Mouse (Mus musculus) heart, embryonic 16.5 days (tissue): ENCODE results near the gene Pip5kl1. TPM values are rescaled to one million over a fixed set of nuclear protein-coding genes. Genes with fewer than 3 reads are reported as not detected.

Experiments used
- ATAC-seq: fragments of 200-750 bp; cut with Nextera tagmentation; replicated peaks from 2 replicates; pipeline ENCODE4 v1.8.0; 2017; ENCODE audit warnings: moderate number of reproducible peaks; ENCODE audit not compliant: insufficient read depth, low FRiP score; ENCODE audit errors: extremely low read depth
- H3K27ac ChIP-seq: fragments of 300-500 bp; sonication (generic); 2 replicates; pipeline ENCODE4 v1.5.1; 2014; ENCODE audit warnings: mild to moderate bottlenecking, low read length, control low read depth, moderate library complexity
- H3K27me3 ChIP-seq: fragments of 300-500 bp; sonication (generic); 2 replicates; pipeline ENCODE4 v1.6.1; 2014; ENCODE audit warnings: low read length, mixed read lengths; ENCODE audit not compliant: control insufficient read depth, insufficient read depth
- H3K36me3 ChIP-seq: fragments of 300-500 bp; sonication (generic); 2 replicates; pipeline ENCODE4 v1.6.1; 2014; ENCODE audit not compliant: control insufficient read depth, insufficient read depth
- H3K4me1 ChIP-seq: fragments of 300-500 bp; sonication (generic); 2 replicates; pipeline ENCODE4 v1.6.1; 2014; ENCODE audit warnings: low read length, mixed read lengths; ENCODE audit not compliant: control insufficient read depth, insufficient read depth
- H3K4me2 ChIP-seq: fragments of 300-500 bp; sonication (generic); 2 replicates; pipeline ENCODE4 v1.6.1; 2014; ENCODE audit warnings: low read depth, mild to moderate bottlenecking, control low read depth, low read length
- H3K4me3 ChIP-seq: fragments of 300-500 bp; sonication (generic); 2 replicates; pipeline ENCODE4 v1.5.1; 2014; ENCODE audit warnings: mild to moderate bottlenecking, control low read depth, low read length
- H3K9ac ChIP-seq: fragments of 300-500 bp; sonication (generic); 2 replicates; pipeline ENCODE4 v1.6.1; 2014; ENCODE audit warnings: low read length, control low read depth
- H3K9me3 ChIP-seq: fragments of 300-500 bp; sonication (generic); replicated peaks from 2 replicates; pipeline ENCODE4 v1.6.1; 2016; ENCODE audit warnings: low read length; ENCODE audit not compliant: control insufficient read depth
- WGBS: fragments of 180-500 bp; shearing (Covaris S2); extraction: QIAGEN DNeasy Blood & Tissue Kit; methylation state at CpG from one replicate; pipeline ENCODE4 v1.1.7; 2014; 5-methylcytosine and 5-hydroxymethylcytosine counted together
- polyA plus RNA-seq: library from polyadenylated mRNA; unstranded; fragments of >200 nt; fragmentation: Nextera tagmentation; extraction: Ambion mirVana; gene quantifications from 2 replicates; pipeline ENCODE4 v1.2.1, GENCODE M21; 2015

Gene Pip5kl1
- polyA plus RNA-seq, 1 experiment from 2014 or later: 0.16 TPM

DNA sequence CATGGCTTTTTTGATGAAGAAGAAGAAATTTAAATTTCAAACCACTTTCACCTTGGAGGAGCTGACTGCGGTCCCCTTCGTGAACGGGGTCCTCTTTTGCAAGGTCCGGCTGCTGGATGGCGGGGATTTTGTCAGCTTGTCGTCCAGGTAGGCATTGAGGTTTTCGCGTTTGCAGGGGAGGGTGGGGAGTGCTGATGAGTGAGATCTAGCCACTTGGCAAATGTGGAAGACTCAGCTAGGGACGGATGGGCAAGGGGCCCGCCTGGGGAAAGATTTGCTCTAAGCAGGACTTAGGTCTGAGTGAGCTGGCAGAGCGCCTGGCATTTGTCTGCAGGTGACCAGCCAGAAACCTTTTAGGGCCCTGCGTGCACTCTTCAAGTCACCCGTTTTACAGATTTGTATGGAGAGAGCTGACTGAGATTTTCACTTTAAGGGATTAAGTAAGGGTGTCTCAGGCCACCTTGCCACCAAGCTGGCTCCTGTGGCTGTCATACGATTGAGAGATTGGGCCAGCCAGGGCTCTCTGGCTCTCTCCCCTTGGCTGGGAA lies 38.4 kb upstream of the Pip5kl1 start:
- no peak for ATAC-seq
- H3K27ac ChIP-seq: peak overlapping the region; percentile 86
- H3K9ac ChIP-seq: peak overlapping the region; percentile 91
- H3K9me3 ChIP-seq: no peaks in the 10 kb centered on the region
- peak overlapping the region; percentile 86 for H3K4me3 ChIP-seq
- H3K36me3 ChIP-seq: no peaks in the 10 kb centered on the region
- H3K4me2 ChIP-seq: peak overlapping the region; percentile 87
- WGBS: 1% methylated on average over 14 of the region's 14 CpGs
- H3K4me1 ChIP-seq: peaks cover 46% of the 10 kb centered on the region
- H3K27me3 ChIP-seq: no peaks in the 10 kb centered on the region

DNA sequence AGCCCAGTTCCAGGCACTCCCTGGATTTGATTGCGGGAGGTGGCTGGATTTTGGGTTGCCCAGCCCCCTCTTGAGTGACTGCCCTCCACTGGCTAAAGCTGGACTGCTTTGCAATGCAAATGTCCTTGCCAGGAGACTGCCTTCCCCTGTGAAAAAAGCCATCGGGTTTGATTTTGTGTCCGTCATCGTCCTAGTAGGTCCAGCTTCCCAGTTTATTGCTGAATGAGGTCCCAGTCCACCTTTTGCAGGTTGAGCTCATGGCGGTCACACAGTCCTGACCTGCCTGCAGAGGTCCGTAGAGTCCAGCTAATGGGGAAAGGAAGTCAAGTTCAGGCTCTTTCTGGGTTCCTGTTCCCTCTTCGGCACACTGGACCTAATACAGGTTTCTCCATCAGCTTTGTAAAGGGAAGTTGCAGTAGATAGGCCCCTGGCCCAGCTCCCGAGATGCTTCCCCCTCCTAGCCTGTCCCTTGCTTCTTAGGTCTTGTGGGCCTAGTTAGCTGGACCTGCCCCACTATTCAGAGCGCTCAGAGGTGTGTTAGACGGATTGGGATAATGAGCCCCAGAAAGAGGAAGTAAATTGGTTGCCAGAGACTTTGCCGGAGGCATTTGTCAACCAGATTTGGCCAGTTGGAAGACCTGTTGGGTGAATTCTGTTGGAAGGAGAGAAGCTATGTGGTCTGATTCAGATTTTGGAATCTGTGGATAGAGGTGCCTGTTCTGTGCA lies 37.8 kb upstream of the Pip5kl1 start:
- Histone ChIP-seq H3K9me3 (no peaks in the 10 kb centered on the region), H3K4me2 (peak overlapping the region; percentile 87), H3K36me3 (no peaks in the 10 kb centered on the region), H3K9ac (peak overlapping the region; percentile 91), H3K27me3 (no peaks in the 10 kb centered on the region), H3K4me1 (peaks cover 50% of the 10 kb centered on the region), H3K4me3 (peak overlapping the region; percentile 86), H3K27ac (peak overlapping the region; percentile 86)
- 4% methylated on average over 11 of the region's 11 CpGs for WGBS
- no peak for ATAC-seq

DNA sequence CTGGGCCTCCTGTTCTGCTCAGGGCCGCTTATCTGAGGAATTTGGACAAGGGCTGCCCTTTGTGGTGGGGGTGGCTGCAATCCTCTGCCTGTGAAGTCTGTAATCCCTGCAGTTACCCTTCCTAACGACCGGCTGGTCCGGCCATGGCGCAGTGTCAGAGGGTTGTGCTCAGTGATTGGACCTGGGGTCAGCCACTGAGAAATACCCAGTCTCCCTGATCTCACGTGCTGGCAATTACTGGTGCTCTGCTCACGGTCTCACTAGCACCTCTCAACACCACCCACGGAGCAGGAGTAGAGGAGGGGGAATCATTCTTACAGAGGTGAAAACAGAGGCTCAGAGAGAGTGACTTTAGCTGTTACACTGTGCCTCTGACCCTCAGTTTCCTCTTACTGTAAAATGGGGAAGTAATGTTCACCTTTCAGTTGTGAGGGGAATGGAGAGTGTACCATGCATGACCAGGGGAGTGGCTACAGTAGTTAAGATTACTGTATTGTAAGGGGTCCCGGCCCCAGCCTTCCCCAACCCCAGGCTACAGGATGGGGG lies 37.2 kb upstream of the Pip5kl1 start:
- ATAC-seq: peak; percentile 24
- peaks cover 55% of the 10 kb centered on the region for H3K4me1 ChIP-seq

DNA sequence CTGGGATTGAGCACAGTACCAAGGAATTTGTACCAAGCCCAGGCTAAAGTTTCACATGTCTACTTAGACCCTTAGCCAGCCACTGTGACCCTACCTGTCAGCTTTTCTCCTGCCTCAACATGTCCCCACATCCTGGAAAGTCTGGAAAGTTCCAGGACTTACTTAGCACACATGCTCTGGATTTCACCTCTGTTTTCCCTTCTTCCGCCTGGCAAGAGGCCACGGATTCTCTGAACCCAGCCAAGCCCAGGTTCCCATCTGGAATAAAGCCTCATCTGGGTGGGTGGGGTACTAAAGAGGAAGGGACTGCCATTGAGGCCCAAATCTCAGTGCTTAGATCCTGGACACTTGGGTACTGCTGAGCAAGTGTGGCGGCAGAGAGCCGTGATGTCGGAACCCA lies 36.7 kb upstream of the Pip5kl1 start:
- Histone ChIP-seq H3K9me3 (no peaks in the 10 kb centered on the region), H3K4me1 (peaks cover 60% of the 10 kb centered on the region), H3K27me3 (no peaks in the 10 kb centered on the region), H3K36me3 (no peaks in the 10 kb centered on the region), H3K27ac (peak overlapping the region; percentile 86), H3K4me2 (peak overlapping the region; percentile 87), H3K9ac (peak overlapping the region; percentile 49), H3K4me3 (peak overlapping the region; percentile 86)
- WGBS: 65% methylated on average over 5 of the region's 5 CpGs
- no peak for ATAC-seq

More for the DNA sequence above, 37.2 kb upstream of the Pip5kl1 start:
- Histone ChIP-seq H3K27ac (peak overlapping the region; percentile 86), H3K27me3 (no peaks in the 10 kb centered on the region), H3K36me3 (no peaks in the 10 kb centered on the region), H3K9me3 (no peaks in the 10 kb centered on the region), H3K9ac (peak overlapping the region; percentile 91), H3K4me3 (peak overlapping the region; percentile 86), H3K4me2 (peak overlapping the region; percentile 87)
- WGBS: 9% methylated on average over 9 of the region's 9 CpGs

DNA sequence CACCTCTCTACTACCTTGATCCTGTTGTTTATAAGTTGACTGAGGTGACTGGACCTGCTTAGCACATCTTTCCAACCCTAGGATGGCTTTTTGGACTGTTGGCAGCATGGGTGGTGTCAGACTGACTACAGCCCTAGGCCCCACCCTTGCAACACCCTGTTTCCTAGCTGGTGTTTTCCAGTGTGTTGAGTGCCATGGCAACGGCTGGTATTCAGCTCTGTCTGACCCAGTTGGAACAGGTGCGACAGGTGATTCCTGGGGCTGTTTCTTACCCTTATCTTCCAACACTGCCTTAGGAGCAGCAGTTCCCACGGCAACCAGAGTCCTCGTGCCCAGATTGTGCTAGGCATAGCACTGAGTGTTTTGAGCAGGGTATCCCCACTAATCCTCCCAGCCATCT lies 36.1 kb upstream of the Pip5kl1 start:
- Histone ChIP-seq H3K4me1 (peaks cover 65% of the 10 kb centered on the region), H3K27ac (no peak overlapping the region), H3K27me3 (no peaks in the 10 kb centered on the region), H3K9ac (no peak overlapping the region), H3K4me2 (no peak overlapping the region), H3K36me3 (no peaks in the 10 kb centered on the region), H3K9me3 (no peaks in the 10 kb centered on the region), H3K4me3 (no peak overlapping the region)
- no peak for ATAC-seq
- 69% methylated on average over 4 of the region's 4 CpGs for WGBS

DNA sequence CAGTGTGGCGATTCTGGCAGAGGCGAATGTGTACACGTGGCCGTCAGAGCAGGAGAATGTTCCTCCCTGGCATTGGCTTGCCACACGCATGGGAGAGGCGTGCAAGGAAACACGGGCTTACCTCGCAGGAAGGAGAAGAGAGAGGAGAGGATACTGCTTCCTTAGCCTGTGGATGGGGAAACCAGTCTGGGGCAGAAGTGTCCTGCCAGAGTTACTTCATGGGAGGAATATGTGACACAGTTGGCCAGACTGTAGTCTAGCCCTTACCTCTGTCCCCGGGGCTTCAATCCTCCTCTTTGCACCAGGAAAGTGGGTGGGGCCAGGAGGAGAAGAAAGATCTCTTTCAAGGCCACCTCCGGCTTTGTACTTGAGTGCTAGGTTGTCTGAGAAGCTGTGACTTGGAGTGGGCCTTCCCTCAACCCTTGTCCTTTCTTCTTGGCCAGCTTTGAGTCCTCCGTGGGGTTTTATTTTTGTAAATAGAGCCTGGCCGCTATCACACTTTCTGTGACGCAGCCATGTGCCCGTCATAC lies 35.1 kb upstream of the Pip5kl1 start:
- 0 out of 2 replicates have a peak overlapping the region, but pooled peaks have one; percentile 11 for H3K9ac ChIP-seq
- H3K4me2 ChIP-seq: peak overlapping the region; percentile 6; the same call in 1 of the 2 replicates
- H3K4me3 ChIP-seq: no peak overlapping the region

DNA sequence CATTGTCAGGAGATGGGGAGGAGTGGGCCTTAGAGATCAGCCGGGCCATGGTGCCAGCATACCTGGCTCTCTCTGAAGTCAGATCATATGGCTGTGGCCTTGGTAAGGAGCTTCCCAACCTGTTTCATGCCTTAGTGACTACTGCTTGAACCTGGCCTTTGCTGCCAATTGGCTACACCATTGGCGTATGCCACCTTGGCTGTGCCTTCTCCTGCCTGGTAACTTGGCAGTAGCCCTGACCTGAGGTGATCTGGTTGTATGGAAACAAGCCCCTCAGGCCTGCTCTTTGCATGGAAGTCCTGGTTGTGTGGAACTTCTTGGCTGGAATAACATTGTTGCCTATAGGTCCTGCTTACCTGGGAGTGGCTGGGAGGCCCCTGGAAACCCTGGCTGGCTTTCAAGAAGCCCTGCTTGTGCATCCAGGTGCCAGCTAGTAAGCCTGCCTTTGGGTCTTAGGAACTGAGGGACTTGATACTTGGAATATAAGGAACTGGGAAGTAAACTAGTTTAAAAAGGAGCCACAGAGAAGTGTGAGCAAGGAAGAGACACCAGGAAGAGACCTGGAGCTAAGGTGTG lies 33.2 kb upstream of the Pip5kl1 start:
- Histone ChIP-seq H3K9ac (no peak overlapping the region), H3K9me3 (no peaks in the 10 kb centered on the region), H3K4me1 (peaks cover 55% of the 10 kb centered on the region), H3K4me2 (no peak overlapping the region), H3K36me3 (no peaks in the 10 kb centered on the region), H3K4me3 (no peak overlapping the region), H3K27me3 (no peaks in the 10 kb centered on the region), H3K27ac (no peak overlapping the region)
- 91% methylated on average over 2 of the region's 2 CpGs for WGBS
- no peak for ATAC-seq

More for the DNA sequence above, 35.1 kb upstream of the Pip5kl1 start:
- Histone ChIP-seq H3K36me3 (no peaks in the 10 kb centered on the region), H3K27ac (no peak overlapping the region), H3K4me1 (peaks cover 60% of the 10 kb centered on the region), H3K9me3 (no peaks in the 10 kb centered on the region), H3K27me3 (no peaks in the 10 kb centered on the region)
- no peak for ATAC-seq
- WGBS: 58% methylated on average over 14 of the region's 14 CpGs

DNA sequence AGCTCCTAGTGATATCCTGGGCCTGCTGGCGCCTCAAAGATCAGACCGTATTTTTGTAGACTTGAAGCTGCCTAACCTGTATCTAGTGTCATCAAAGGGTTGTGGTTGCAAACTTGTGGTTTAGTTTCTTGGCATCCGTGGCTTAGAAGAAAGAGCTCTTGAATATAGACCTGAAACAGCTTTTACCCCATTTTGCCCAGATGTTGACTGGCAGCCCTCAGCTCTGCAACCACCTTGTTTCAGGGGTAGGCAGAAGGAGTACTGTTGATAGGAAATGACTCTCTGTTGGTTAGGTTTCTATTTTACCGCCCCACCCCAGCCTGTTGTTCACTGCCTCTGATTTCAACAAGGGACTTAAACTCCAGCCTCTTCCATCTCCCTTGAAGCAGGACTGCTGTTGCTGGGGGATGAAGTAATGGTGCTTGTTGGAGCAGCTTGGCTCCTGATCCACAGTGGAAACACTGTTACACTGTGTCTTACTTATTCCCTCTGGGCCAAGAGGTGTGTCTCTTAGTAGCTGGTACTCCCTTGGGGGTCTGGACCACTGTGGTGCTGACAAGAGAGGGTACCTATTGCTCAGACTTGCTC lies 32.5 kb upstream of the Pip5kl1 start:
- Histone ChIP-seq H3K27me3 (no peaks in the 10 kb centered on the region), H3K9me3 (no peaks in the 10 kb centered on the region), H3K4me3 (no peak overlapping the region), H3K4me2 (no peak overlapping the region; the same call in 1 of the 2 replicates), H3K4me1 (peaks cover 52% of the 10 kb centered on the region), H3K27ac (no peak overlapping the region), H3K36me3 (no peaks in the 10 kb centered on the region), H3K9ac (no peak overlapping the region)
- 81% methylated on average over 4 of the region's 4 CpGs for WGBS
- ATAC-seq: no peak
